Mouse (Mus musculus): ENCODE data around the gene Arpp21. TPM values are rescaled to one million over a fixed set of nuclear protein-coding genes. Genes with fewer than 3 reads are reported as not detected.

The Arpp21 gene
- polyA plus RNA-seq, 1 experiment = 11.1 TPM

- H3K36me3 ChIP-seq (replicated peaks; ENCODE audit: low read length) = no peaks in the 10 kb centered on the region
- H3K4me1 ChIP-seq = peaks cover 19% of the 10 kb centered on the region
- H3K9me3 ChIP-seq = no peaks in the 10 kb centered on the region
- no peak overlapping the region for H3K4me3 ChIP-seq (replicated peaks)
- TF ChIP-seq FLI1 (IDR thresholded peaks at IDR 0.05; ENCODE audit: low read length) (no peak), GATA1 (IDR thresholded peaks at IDR 0.05; ENCODE audit: borderline replicate concordance, low read length) (no peak)
- no peaks in the 10 kb centered on the region for H3K27me3 ChIP-seq (replicated peaks)
Measured at GRCm38 (mm10) chr9:112251857-112252256, 16.1 kb upstream of the Arpp21 start.

GRCm38 (mm10) chr9:112251339-112251738 lies 15.6 kb upstream of the Arpp21 start:
- Histone ChIP-seq H3K4me1 (peaks cover 19% of the 10 kb centered on the region), H3K9me3 (no peaks in the 10 kb centered on the region), H3K27me3 (replicated peaks) (no peaks in the 10 kb centered on the region), H3K36me3 (replicated peaks; ENCODE audit: low read length) (no peaks in the 10 kb centered on the region), H3K4me3 (replicated peaks) (no peak overlapping the region)
- no peak for TF ChIP-seq GATA1 (IDR thresholded peaks at IDR 0.05; ENCODE audit: borderline replicate concordance, low read length)
- no peak for TF ChIP-seq FLI1 (IDR thresholded peaks at IDR 0.05; ENCODE audit: low read length)

- TF ChIP-seq GATA1 (IDR thresholded peaks at IDR 0.05; ENCODE audit: borderline replicate concordance, low read length) = no peak
- no peak for TF ChIP-seq FLI1 (IDR thresholded peaks at IDR 0.05; ENCODE audit: low read length)
Measured at GRCm38 (mm10) chr9:112249753-112250152, 14.0 kb upstream of the Arpp21 start.

GRCm38 (mm10) chr9:112247183-112247582 lies 11.4 kb upstream of the Arpp21 start:
- Histone ChIP-seq H3K4me3 (replicated peaks) (no peak overlapping the region), H3K27me3 (replicated peaks) (no peaks in the 10 kb centered on the region), H3K9me3 (no peaks in the 10 kb centered on the region), H3K4me1 (peaks cover 17% of the 10 kb centered on the region), H3K36me3 (replicated peaks; ENCODE audit: low read length) (no peaks in the 10 kb centered on the region)
- TF ChIP-seq FLI1 (IDR thresholded peaks at IDR 0.05; ENCODE audit: low read length) (no peak), GATA1 (IDR thresholded peaks at IDR 0.05; ENCODE audit: borderline replicate concordance, low read length) (no peak)

More at GRCm38 (mm10) chr9:112249753-112250152, 14.0 kb upstream of the Arpp21 start:
- Histone ChIP-seq H3K4me3 (replicated peaks) (no peak overlapping the region), H3K9me3 (no peaks in the 10 kb centered on the region), H3K36me3 (replicated peaks; ENCODE audit: low read length) (no peaks in the 10 kb centered on the region), H3K4me1 (peaks cover 21% of the 10 kb centered on the region), H3K27me3 (replicated peaks) (no peaks in the 10 kb centered on the region)

GRCm38 (mm10) chr9:112238168-112238567 lies 2.4 kb upstream of the Arpp21 start:
- Histone ChIP-seq H3K4me1 (peaks cover 35% of the 10 kb centered on the region), H3K27me3 (replicated peaks) (peaks cover 2% of the 10 kb centered on the region), H3K9me3 (no peaks in the 10 kb centered on the region), H3K4me3 (replicated peaks) (no peak overlapping the region), H3K36me3 (replicated peaks; ENCODE audit: low read length) (no peaks in the 10 kb centered on the region)
- TF ChIP-seq GATA1 (IDR thresholded peaks at IDR 0.05; ENCODE audit: borderline replicate concordance, low read length) = no peak

GRCm38 (mm10) chr9:112236551-112236950 lies 813 bp upstream of the Arpp21 start:
- peaks cover 2% of the 10 kb centered on the region for H3K27me3 ChIP-seq (replicated peaks)
- H3K36me3 ChIP-seq (replicated peaks; ENCODE audit: low read length) = no peaks in the 10 kb centered on the region
- no peak overlapping the region for H3K4me3 ChIP-seq (replicated peaks)
- H3K9me3 ChIP-seq = no peaks in the 10 kb centered on the region
- TF ChIP-seq FLI1 (IDR thresholded peaks at IDR 0.05; ENCODE audit: low read length) = no peak
- TF ChIP-seq GATA1 (IDR thresholded peaks at IDR 0.05; ENCODE audit: borderline replicate concordance, low read length) = no peak
- peaks cover 48% of the 10 kb centered on the region for H3K4me1 ChIP-seq

GRCm38 (mm10) chr9:112235041-112235695 lies 570 bp downstream of the Arpp21 start:
- peak overlapping the region; percentile 99 for H3K4me3 ChIP-seq (replicated peaks)
- H3K4me1 ChIP-seq = peaks cover 59% of the 10 kb centered on the region
- H3K27me3 ChIP-seq (replicated peaks) = peaks cover 2% of the 10 kb centered on the region
- no peak for TF ChIP-seq FLI1 (IDR thresholded peaks at IDR 0.05; ENCODE audit: low read length)
- TF ChIP-seq GATA1 (IDR thresholded peaks at IDR 0.05; ENCODE audit: borderline replicate concordance, low read length) = no peak
- H3K9me3 ChIP-seq = no peaks in the 10 kb centered on the region
- H3K36me3 ChIP-seq (replicated peaks; ENCODE audit: low read length) = no peaks in the 10 kb centered on the region

GRCm38 (mm10) chr9:112234505-112235024 lies 1.2 kb downstream of the Arpp21 start:
- peaks cover 2% of the 10 kb centered on the region for H3K27me3 ChIP-seq (replicated peaks)
- no peaks in the 10 kb centered on the region for H3K9me3 ChIP-seq
- TF ChIP-seq FLI1 (IDR thresholded peaks at IDR 0.05; ENCODE audit: low read length) (no peak), GATA1 (IDR thresholded peaks at IDR 0.05; ENCODE audit: borderline replicate concordance, low read length) (no peak)
- peak overlapping the region; percentile 99 for H3K4me3 ChIP-seq (replicated peaks)
- H3K4me1 ChIP-seq = peaks cover 64% of the 10 kb centered on the region
- H3K36me3 ChIP-seq (replicated peaks; ENCODE audit: low read length) = no peaks in the 10 kb centered on the region

GRCm38 (mm10) chr9:112233822-112234504 lies 1.8 kb downstream of the Arpp21 start:
- no peaks in the 10 kb centered on the region for H3K9me3 ChIP-seq
- peaks cover 64% of the 10 kb centered on the region for H3K4me1 ChIP-seq
- H3K4me3 ChIP-seq (replicated peaks) = peak overlapping the region; percentile 99
- H3K27me3 ChIP-seq (replicated peaks) = peaks cover 2% of the 10 kb centered on the region
- TF ChIP-seq GATA1 (IDR thresholded peaks at IDR 0.05; ENCODE audit: borderline replicate concordance, low read length) (no peak), FLI1 (IDR thresholded peaks at IDR 0.05; ENCODE audit: low read length) (no peak)
- H3K36me3 ChIP-seq (replicated peaks; ENCODE audit: low read length) = no peaks in the 10 kb centered on the region

GRCm38 (mm10) chr9:112233378-112233777 lies 2.4 kb downstream of the Arpp21 start:
- H3K36me3 ChIP-seq (replicated peaks; ENCODE audit: low read length) = no peaks in the 10 kb centered on the region
- H3K4me3 ChIP-seq (replicated peaks) = peak overlapping the region; percentile 99
- no peaks in the 10 kb centered on the region for H3K9me3 ChIP-seq
- H3K27me3 ChIP-seq (replicated peaks) = peaks cover 2% of the 10 kb centered on the region
- peaks cover 63% of the 10 kb centered on the region for H3K4me1 ChIP-seq
- TF ChIP-seq FLI1 (IDR thresholded peaks at IDR 0.05; ENCODE audit: low read length) = no peak
- TF ChIP-seq GATA1 (IDR thresholded peaks at IDR 0.05; ENCODE audit: borderline replicate concordance, low read length) = no peak
